In genomic region chr2:32704021-32704421, GRCm38 (mm10) we compare ENCODE assay signal across 8 mouse cellular contexts. TPM values are rescaled to one million over a fixed set of nuclear protein-coding genes. Genes with fewer than 3 reads are reported as not detected.
DNase-seq lines count a peak whose midpoint lies in the region; ATAC-seq and TF ChIP-seq lines count a peak whose summit lies in the region.

TSS of gene Fpgs (minus strand) at chr2:32704145.

- H3K9ac ChIP-seq in hindbrain, embryonic 15.5 days = no peak within 1 kb of the TSS
- no peak within 1 kb of the TSS for H3K9ac ChIP-seq in liver, embryonic 11.5 days (ENCODE audit: low read depth, low read length)

- no peak for ATAC-seq in hindbrain, embryonic 15.5 days (ENCODE audit: low FRiP score, low read depth)
- peak; percentile 21; the same call in 1 of the 2 replicates for ATAC-seq in liver, embryonic 11.5 days (replicated peaks; ENCODE audit: low FRiP score)

- TF ChIP-seq CTCF in brain, embryonic 14.5 days (IDR thresholded peaks at IDR 0.05; ENCODE audit: borderline replicate concordance, extremely low read depth, insufficient read depth, insufficient read length) = no peak

- TF ChIP-seq POLR2A in brain, embryonic 14.5 days (IDR thresholded peaks at IDR 0.05; ENCODE audit: borderline replicate concordance, extremely low read depth, insufficient read depth, insufficient read length, poor library complexity, severe bottlenecking) = no peak

- H3K4me2 ChIP-seq in hindbrain, embryonic 15.5 days = no peak within 1 kb of the TSS
- H3K4me2 ChIP-seq in liver, embryonic 11.5 days = peak within 1 kb of the TSS; percentile 5

- no peaks in the 10 kb centered on the region for H3K4me1 ChIP-seq in hindbrain, embryonic 15.5 days (replicated peaks)
- no peaks in the 10 kb centered on the region; the same call in 1 of the 2 replicates for H3K4me1 ChIP-seq in liver, embryonic 11.5 days (replicated peaks; ENCODE audit: control insufficient read depth, insufficient read depth, low read length)

- no peaks in the 10 kb centered on the region for H3K27me3 ChIP-seq in hindbrain, embryonic 15.5 days
- no peaks in the 10 kb centered on the region for H3K27me3 ChIP-seq in liver, embryonic 11.5 days (replicated peaks; ENCODE audit: control insufficient read depth, insufficient read depth, low read length)

- 79% methylated on average over 2 of the region's 2 CpGs for WGBS in hindbrain, embryonic 15.5 days
- WGBS in liver, embryonic 11.5 days = 58% methylated on average over 2 of the region's 2 CpGs

- H3K4me3 ChIP-seq in hindbrain, embryonic 15.5 days = no peak within 1 kb of the TSS
- no peak within 1 kb of the TSS for H3K4me3 ChIP-seq in liver, embryonic 11.5 days (ENCODE audit: low read depth, low read length)

- H3K9me3 ChIP-seq in hindbrain, embryonic 15.5 days = no peaks in the 10 kb centered on the region
- H3K9me3 ChIP-seq in liver, embryonic 11.5 days (ENCODE audit: control insufficient read depth, low read length) = no peaks in the 10 kb centered on the region

- H3K27ac ChIP-seq in hindbrain, embryonic 15.5 days (replicated peaks) = no peak within 1 kb of the TSS
- H3K27ac ChIP-seq in liver, embryonic 11.5 days (ENCODE audit: low read depth, low read length) = peak within 1 kb of the TSS; percentile 55; the same call in 1 of the 2 replicates

- H3K36me3 ChIP-seq in hindbrain, embryonic 15.5 days = peaks cover 52% of the 10 kb centered on the region
- peaks cover 35% of the 10 kb centered on the region for H3K36me3 ChIP-seq in liver, embryonic 11.5 days (ENCODE audit: control insufficient read depth, insufficient read depth, low read length)

- DNase-seq in layer of hippocampus, postnatal 10 days (ENCODE audit: low spot score in 2 of 2) = no peak
- DNase-seq in layer of hippocampus, adult 9-10 months (ENCODE audit: low spot score) = no peak
- no peak for DNase-seq in brain, embryonic 14.5 days (ENCODE audit: low read depth)
- DNase-seq in liver, embryonic 11.5 days (ENCODE audit: low spot score) = no peak
- no peak for DNase-seq in ovary, postnatal 36 days (ENCODE audit: low spot score)
- DNase-seq in embryo, embryonic 10 days (ENCODE audit: low spot score) = no peak
- DNase-seq in cerebellum, postnatal 36 days = no peak

RNA-seq across cellular contexts. Expression of gene Fpgs, which starts in this region (rescaled TPM):
- total RNA-seq in layer of hippocampus, postnatal 10 days (2021) = 10 to 100 TPM; 17.1 to 17.2 TPM
- 33.7 and 45.7 TPM in 2 replicates for polyA plus RNA-seq in brain, embryonic 14.5 days (2012; rRNA removed)
- 20.4 and 22.7 TPM in 2 replicates for polyA plus RNA-seq in hindbrain, embryonic 15.5 days (2015; fragmentation: Nextera tagmentation; extraction: Ambion mirVana)
- 46.2 and 47.1 TPM in 2 replicates for polyA plus RNA-seq in liver, embryonic 11.5 days (2014; fragmentation: Nextera tagmentation; extraction: Ambion mirVana)
